Mouse (Mus musculus) hematopoietic stem cell, adult 5-6 weeks (primary cell): ENCODE data around the gene Tekt1. TPM values are rescaled to one million over a fixed set of nuclear protein-coding genes. Genes with fewer than 3 reads are reported as not detected.

Source experiments
- ATAC-seq, 2 experiments: fragments of 125-278 bp in 1 of 2; replicated peaks in 1 of 2; 2 replicates each; pipeline ENCODE4 v1.8.0; 2016 to 2017; ENCODE audit warnings: inconsistent platforms in 2 of 2, mild to moderate bottlenecking in 2 of 2, moderate number of reproducible peaks in 2 of 2, low read depth in 1 of 2, moderate TSS enrichment in 1 of 2; ENCODE audit not compliant: low FRiP score in 2 of 2, poor library complexity in 2 of 2, severe bottlenecking in 2 of 2, insufficient read depth in 1 of 2, low TSS enrichment in 1 of 2
- total RNA-seq: library from RNA; stranded (forward); fragments of 172-1452, 232-1000 nt; gene quantifications from 2 replicates; pipeline ENCODE4 v1.2.3, GENCODE M21; 2017

The Tekt1 gene
- not detected in 2 replicates for total RNA-seq

- no peak for ATAC-seq
Measured at GRCm38 (mm10) chr11:72362347-72362741, at the start of gene Tekt1. Gene Tekt1 (minus strand): TSS chr11:72362442.

GRCm38 (mm10) chr11:72411945-72412344, 49.7 kb upstream of the Tekt1 start:
- no peak for ATAC-seq

DNA sequence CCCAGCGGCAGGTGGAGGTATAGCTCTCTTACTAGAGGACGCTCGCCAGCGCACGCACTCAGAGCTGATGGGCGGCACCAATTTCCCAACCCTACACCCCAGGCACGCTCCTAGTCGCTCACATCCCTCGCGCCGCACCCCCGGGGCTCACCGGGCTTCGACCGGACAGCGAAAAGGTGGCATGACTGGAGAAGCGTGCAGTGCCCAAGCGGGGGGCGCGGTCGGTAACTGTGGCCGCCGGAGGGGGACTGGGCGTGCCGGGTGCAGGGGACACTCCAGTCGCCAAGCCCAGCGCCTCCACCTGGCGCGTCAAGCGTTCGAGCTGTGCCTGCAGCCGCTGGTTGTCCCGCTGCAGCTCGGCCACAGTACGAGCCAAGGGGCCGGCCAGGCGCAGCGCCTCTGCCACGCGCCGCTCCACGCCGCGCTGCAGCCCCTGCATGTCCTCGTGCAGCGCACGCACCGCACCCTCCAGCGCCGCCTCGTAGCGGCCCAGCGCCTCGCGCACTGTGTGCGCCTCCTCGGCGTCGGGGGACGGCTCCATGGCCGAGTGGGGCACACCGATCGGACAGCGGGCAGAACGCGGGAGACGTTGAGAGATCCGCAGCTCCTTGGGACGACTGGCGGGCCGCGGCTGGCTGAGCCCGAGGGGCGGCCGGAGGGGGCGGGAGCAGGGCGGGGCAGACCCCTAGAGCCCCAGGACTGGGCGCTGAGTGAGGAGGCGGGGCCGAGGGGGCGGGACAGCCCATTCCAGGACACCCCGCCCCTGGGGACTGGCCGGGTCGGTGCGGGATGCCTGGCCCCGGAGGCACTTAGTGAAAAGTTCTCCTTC, 49.1 kb upstream of the Tekt1 start, which contains the start of gene Smtnl2:
Gene Smtnl2 (minus strand): TSS at position 621 of the 829 bp plus-strand sequence.
- peak; percentile 72 to 75 for ATAC-seq

DNA sequence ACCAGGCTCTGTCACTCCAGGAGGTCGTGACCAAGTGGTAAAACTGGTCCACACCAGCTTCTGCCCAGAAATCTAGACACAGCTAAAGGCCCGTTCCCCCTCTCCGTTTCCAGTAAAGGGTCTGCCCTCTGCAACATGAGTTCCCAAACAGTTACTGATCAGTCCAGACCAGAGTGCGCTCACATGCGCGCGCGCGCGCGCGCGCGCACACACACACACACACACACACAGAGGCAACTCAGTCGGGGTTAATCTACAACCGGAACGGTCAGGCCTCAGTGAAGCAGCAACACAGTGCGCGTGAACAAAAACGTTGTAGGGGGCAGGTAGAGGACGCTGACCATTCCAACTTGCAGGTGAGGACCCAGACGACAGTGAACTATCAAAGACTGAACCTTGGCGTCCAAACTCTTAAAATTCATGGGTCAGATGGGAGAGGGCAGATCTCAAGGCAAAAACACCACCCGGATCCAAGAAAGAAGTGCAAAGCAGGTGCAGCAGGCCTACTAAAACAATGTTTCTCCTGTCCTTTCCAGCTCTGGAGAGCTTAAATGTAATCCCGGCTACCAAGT, 48.4 kb upstream of the Tekt1 start:
- no peak for ATAC-seq

DNA sequence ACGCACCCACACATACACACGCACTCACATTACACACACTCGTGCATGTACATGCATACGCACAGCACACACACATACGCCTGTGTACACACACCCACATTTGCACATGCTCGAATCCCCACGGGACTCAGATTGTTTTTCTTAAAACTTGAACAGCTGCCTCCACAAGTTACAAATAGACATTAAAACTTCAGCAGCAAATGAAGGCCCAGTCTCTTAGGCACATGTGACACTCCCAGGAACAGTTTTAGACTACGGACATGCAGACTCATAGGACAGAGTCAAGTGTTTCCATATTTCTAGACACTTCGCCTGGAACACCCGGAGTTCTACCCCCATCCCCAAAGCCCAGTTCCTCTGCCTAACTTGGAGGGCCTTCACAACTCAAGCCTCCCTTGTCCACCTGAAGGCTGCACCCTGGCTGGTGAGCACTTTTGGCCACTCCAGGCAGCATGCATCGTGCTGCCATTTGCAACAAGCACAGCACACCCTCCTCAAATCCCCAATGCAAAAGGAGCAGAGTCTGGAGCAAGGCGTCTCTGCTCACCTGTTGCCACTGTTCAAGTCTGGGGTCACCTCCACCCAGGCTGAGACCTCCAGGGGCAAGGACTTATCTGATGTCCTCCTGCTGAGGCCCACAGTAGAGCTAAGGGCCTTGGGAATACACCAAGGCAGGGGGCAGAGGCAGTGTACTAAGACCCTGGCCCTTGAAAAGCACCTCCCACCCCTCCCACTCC, 47.6 kb upstream of the Tekt1 start:
- ATAC-seq: no peak

DNA sequence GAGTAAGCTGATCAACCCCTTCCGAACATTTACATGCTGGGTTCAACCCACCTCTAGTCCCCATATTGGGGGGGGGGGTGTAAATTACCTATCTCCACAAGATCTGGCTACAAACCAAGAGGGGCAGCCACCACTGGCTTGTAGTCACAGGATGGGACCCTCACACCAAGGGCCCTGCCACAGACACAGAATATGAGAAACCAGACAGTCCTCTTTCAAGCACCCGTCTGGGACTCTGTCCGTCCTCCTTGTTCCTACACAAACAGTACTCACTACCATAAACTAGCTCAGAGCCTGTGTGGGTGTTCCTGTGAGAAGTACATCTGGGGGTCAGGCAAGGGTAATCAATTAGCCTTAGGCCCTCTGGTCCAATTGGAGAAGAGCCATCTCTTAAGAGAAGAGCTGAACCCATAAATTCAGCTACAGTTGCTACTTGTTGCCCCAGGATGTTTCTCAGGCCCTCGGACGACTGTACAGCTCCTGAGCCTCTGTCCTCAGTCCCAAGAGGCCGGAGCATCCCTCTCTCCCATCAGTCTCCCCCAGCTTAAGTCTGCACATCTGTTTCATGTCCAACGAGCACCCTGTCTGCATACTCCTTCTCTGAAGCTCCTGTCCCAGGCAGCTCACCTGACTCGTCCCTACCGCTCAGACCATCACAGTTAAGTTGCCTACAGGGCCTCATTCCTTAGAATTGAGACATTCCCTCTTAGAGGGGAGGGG, 46.4 kb upstream of the Tekt1 start:
- ATAC-seq: no peak

DNA sequence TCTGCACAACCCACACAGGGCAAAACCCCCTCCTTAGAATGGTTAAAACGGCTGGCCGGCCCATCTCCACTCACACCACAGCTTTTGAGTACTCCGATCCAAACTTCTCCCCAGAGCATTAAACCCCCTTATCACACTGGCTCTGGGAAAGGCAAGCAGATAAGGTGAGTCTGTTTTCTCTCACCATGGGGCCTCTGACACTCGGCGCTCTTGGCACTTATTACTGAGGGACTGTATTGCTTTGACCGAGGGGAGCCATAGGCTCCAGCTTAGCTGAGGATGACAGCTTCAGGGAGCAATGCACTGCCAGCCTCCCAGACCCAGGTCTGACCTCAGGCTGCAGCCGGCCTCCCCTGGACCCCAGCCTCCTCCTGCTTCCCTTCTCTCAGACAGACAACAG, 45.3 kb upstream of the Tekt1 start:
- no peak for ATAC-seq

GRCm38 (mm10) chr11:72407081-72407480, 44.8 kb upstream of the Tekt1 start:
- no peak for ATAC-seq

GRCm38 (mm10) chr11:72406079-72406675, 43.9 kb upstream of the Tekt1 start:
- ATAC-seq: no peak

DNA sequence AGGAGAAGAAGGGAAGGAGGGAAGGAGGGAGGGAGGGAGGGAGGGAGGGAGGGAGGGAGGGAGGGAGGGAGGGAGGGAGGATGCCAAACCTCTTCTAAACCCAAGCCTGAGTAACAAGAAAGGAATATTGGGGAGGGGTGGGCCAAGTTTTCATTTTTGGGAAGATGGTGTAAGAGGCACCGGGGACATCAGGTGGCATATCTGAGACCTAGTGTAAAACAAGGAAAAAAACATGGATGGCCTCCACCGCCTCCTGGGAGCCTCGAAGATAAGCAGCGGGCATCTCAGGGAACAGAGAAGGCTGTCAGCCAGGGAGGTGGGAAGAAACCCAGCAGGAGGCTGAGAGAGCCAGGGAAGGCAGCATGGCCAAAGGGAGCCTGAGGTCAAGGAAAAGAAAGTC, 43.3 kb upstream of the Tekt1 start:
- no peak for ATAC-seq

DNA sequence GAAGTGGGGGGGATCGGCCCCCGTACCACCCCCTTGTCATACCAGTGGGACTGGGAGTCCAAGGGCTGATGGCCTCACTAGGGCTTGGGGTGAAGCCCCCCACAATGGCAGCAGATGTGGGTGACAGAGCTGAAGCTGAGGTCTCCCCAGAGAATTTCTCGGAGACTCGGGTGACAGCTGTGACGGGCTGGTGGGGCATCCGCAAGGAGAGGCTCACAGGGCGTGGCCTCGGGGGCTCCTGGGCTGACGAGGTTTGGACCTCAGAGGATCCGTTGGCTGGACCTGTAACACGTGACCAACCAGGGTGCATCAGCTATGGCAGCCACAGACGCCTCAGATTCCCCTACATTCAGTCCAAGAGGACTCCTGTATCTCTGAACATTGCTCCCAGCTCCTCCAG, 40.7 kb upstream of the Tekt1 start:
- ATAC-seq: no peak

DNA sequence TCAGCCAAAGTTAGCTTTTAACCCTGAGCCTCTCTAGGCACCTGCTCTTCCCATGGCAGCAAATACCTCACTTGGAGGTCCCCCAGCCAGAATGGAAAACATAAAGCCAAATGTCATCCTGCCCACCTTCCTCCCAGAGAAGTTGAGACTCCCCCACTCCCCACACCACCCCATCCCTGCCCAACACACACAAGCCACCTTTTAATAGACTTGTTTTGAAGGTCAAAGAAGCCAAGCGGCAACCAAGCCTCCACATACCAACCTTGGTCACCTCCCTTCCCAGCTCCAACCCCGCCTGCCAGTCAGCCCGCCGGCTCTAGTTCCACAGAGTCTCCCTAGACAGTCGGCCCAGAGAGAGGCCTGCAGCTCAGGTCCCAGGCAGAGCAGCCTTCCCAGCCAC, 39.8 kb upstream of the Tekt1 start:
- ATAC-seq: no peak

- no peak for ATAC-seq
Measured at GRCm38 (mm10) chr11:72401068-72401467, 38.8 kb upstream of the Tekt1 start.

- no peak for ATAC-seq
Measured at GRCm38 (mm10) chr11:72397811-72398525, 35.7 kb upstream of the Tekt1 start.

DNA sequence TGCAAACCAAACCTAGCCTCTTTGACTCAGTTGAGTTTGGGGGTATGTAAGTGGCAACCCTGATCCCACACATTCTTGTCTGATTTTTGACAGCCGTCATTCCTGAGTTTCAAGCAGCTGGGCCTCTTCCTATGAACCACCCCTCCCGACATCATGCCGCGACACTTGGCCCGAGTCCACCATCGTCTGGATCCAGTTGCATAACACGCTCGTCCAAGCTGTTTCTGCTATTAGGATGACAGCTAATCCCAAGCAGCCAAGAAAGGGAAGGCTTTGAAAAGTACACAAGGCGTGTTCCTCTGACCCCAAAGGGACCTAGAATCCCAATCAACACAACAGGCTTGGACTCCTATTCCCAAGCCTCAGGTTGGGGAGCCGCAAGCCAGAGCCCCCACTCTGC, 34.8 kb upstream of the Tekt1 start:
- no peak for ATAC-seq

GRCm38 (mm10) chr11:72396621-72397020, 34.4 kb upstream of the Tekt1 start:
- ATAC-seq: no peak

- no peak for ATAC-seq
Measured at GRCm38 (mm10) chr11:72395652-72396051, 33.4 kb upstream of the Tekt1 start.
